Mouse (Mus musculus) liver, postnatal 0 days (tissue): Measurements from ENCODE around the gene Paqr5. TPM values are rescaled to one million over a fixed set of nuclear protein-coding genes. Genes with fewer than 3 reads are reported as not detected.

ENCODE experiments used
- ATAC-seq: fragments of 200-750 bp; cut with Nextera tagmentation; 2 replicates; pipeline ENCODE4 v1.8.0; 2017; ENCODE audit warnings: mild to moderate bottlenecking, moderate library complexity
- DNase-seq: peaks from one replicate; pipeline ENCODE4 v3.0.0-alpha.2; 2016
- H3K27ac ChIP-seq: fragments of 300-500 bp; sonication (generic); 2 replicates; pipeline ENCODE4 v1.5.1; 2014; ENCODE audit warnings: antibody characterized with exemption, moderate library complexity, mild to moderate bottlenecking, low read depth
- H3K27me3 ChIP-seq: fragments of 300-500 bp; sonication (generic); 2 replicates; pipeline ENCODE4 v1.6.1; 2014; ENCODE audit warnings: low read length, control low read depth, mixed read lengths; ENCODE audit not compliant: insufficient read depth
- H3K36me3 ChIP-seq: fragments of 300-500 bp; sonication (generic); replicated peaks from 2 replicates; pipeline ENCODE4 v1.6.1; 2014; ENCODE audit warnings: mild to moderate bottlenecking, control low read depth, low read length, moderate library complexity, mixed read lengths; ENCODE audit not compliant: insufficient read depth
- H3K4me1 ChIP-seq: fragments of 300-500 bp; sonication (generic); 2 replicates; pipeline ENCODE4 v1.6.1; 2014; ENCODE audit warnings: antibody characterized with exemption, mild to moderate bottlenecking, control low read depth; ENCODE audit not compliant: insufficient read depth
- H3K4me2 ChIP-seq: fragments of 300-500 bp; sonication (generic); 2 replicates; pipeline ENCODE4 v1.6.1; 2014; ENCODE audit warnings: low read depth, mild to moderate bottlenecking, low read length, moderate library complexity, mixed read lengths
- H3K4me3 ChIP-seq: fragments of 300-500 bp; sonication (generic); 2 replicates; pipeline ENCODE4 v1.5.1; 2014; ENCODE audit warnings: low read depth, low read length
- H3K9ac ChIP-seq: fragments of 300-500 bp; sonication (generic); replicated peaks from 2 replicates; pipeline ENCODE4 v1.6.1; 2014; ENCODE audit warnings: mild to moderate bottlenecking, moderate library complexity
- H3K9me3 ChIP-seq: fragments of 300-500 bp; sonication (generic); 2 replicates; pipeline ENCODE4 v1.6.1; 2016; ENCODE audit warnings: mild to moderate bottlenecking, control low read depth, low read length, mixed read lengths
- CTCF ChIP-seq: sonication (generic); IDR thresholded peaks from 2 replicates; pipeline ENCODE4 v1.5.1; 2016; ENCODE audit warnings: antibody characterized with exemption, low read depth
- EP300 ChIP-seq: IDR thresholded peaks from 2 replicates; pipeline ENCODE4 v1.6.1; 2016; ENCODE audit warnings: antibody characterized with exemption, low read depth, mild to moderate bottlenecking
- WGBS: fragments of 180-500 bp; shearing (Covaris S2); extraction: QIAGEN DNeasy Blood & Tissue Kit; methylation state at CpG from one replicate; pipeline ENCODE4 v1.1.7; 2014; ENCODE audit not compliant: insufficient replicate concordance; 5-methylcytosine and 5-hydroxymethylcytosine counted together
- polyA plus RNA-seq: library from polyadenylated mRNA; unstranded; fragments of >200 nt; fragmentation: Nextera tagmentation; extraction: Ambion mirVana; gene quantifications from 2 replicates; pipeline ENCODE4 v1.2.1, GENCODE M21; 2015

Paqr5 gene
- polyA plus RNA-seq, 1 experiment from 2014 or later: 0.16 TPM

- Histone ChIP-seq H3K9me3 (no peaks in the 10 kb centered on the region), H3K27me3 (no peaks in the 10 kb centered on the region), H3K4me3 (peak overlapping the region; percentile 97), H3K36me3 (peaks cover 12% of the 10 kb centered on the region; the same call in 1 of the 2 replicates), H3K4me2 (peak overlapping the region; percentile 99), H3K4me1 (peaks cover 13% of the 10 kb centered on the region), H3K9ac (peak overlapping the region; percentile 88), H3K27ac (peak overlapping the region; percentile 82)
- ATAC-seq: peak; percentile 57
- DNase-seq: peak; percentile 53
- TF ChIP-seq EP300 (0 out of 2 replicates have a peak, but pooled peaks have one; percentile 47), CTCF (no peak)
- WGBS: under 1% methylated on average over 36 of the region's 38 CpGs
Measured at GRCm38 (mm10) chr9:61945973-61946611, 80.6 kb downstream of the Paqr5 start.

- ATAC-seq (no peak), DNase-seq (no peak)
- no peak overlapping the region for H3K27ac ChIP-seq
- H3K27me3 ChIP-seq: no peaks in the 10 kb centered on the region
- no peak overlapping the region for H3K4me2 ChIP-seq
- 61% methylated on average over 3 of the region's 3 CpGs for WGBS
- no peak overlapping the region for H3K4me3 ChIP-seq
- H3K36me3 ChIP-seq: peaks cover 51% of the 10 kb centered on the region
- TF ChIP-seq EP300 (peak; percentile 35; the same call in 1 of the 2 replicates), CTCF (no peak)
- no peak overlapping the region for H3K9ac ChIP-seq
- H3K9me3 ChIP-seq: no peaks in the 10 kb centered on the region
- H3K4me1 ChIP-seq: 0 out of 2 replicates have a peak, but pooled peaks cover 3% of the 10 kb centered on the region
Measured at GRCm38 (mm10) chr9:61941054-61941453, 85.6 kb downstream of the Paqr5 start.

- H3K36me3 ChIP-seq: peaks cover 86% of the 10 kb centered on the region
- 63% methylated on average over 2 of the region's 2 CpGs for WGBS
Measured at GRCm38 (mm10) chr9:61933333-61933732, 93.3 kb downstream of the Paqr5 start.

GRCm38 (mm10) chr9:61932009-61932408 lies 94.6 kb downstream of the Paqr5 start:
- H3K36me3 ChIP-seq: peaks cover 87% of the 10 kb centered on the region
- no peaks in the 10 kb centered on the region for H3K9me3 ChIP-seq
- 41% methylated on average over 3 of the region's 3 CpGs for WGBS
- no peak overlapping the region for H3K27ac ChIP-seq
- H3K27me3 ChIP-seq: no peaks in the 10 kb centered on the region
- no peak overlapping the region for H3K4me2 ChIP-seq
- H3K4me1 ChIP-seq: no peaks in the 10 kb centered on the region
- DNase-seq: no peak
- no peak overlapping the region for H3K4me3 ChIP-seq
- no peak overlapping the region for H3K9ac ChIP-seq
- no peak for ATAC-seq
- TF ChIP-seq CTCF (no peak), EP300 (no peak)

More at GRCm38 (mm10) chr9:61933333-61933732, 93.3 kb downstream of the Paqr5 start:
- no peaks in the 10 kb centered on the region for H3K9me3 ChIP-seq
- H3K27me3 ChIP-seq: no peaks in the 10 kb centered on the region
- ATAC-seq: no peak
- H3K27ac ChIP-seq: no peak overlapping the region
- DNase-seq: no peak
- no peak overlapping the region for H3K9ac ChIP-seq
- no peaks in the 10 kb centered on the region for H3K4me1 ChIP-seq
- TF ChIP-seq CTCF: no peak
- TF ChIP-seq EP300: no peak
- H3K4me2 ChIP-seq: no peak overlapping the region
- no peak overlapping the region for H3K4me3 ChIP-seq

GRCm38 (mm10) chr9:61925086-61925660 lies 101.5 kb downstream of the Paqr5 start:
- 47% methylated on average over 10 of the region's 10 CpGs for WGBS
- no peaks in the 10 kb centered on the region for H3K9me3 ChIP-seq
- H3K27ac ChIP-seq: no peak overlapping the region
- no peaks in the 10 kb centered on the region for H3K27me3 ChIP-seq
- DNase-seq: no peak
- H3K4me1 ChIP-seq: no peaks in the 10 kb centered on the region
- no peak overlapping the region for H3K9ac ChIP-seq
- no peak for TF ChIP-seq EP300
- no peak for TF ChIP-seq CTCF
- H3K4me3 ChIP-seq: no peak overlapping the region
- no peak for ATAC-seq
- H3K4me2 ChIP-seq: no peak overlapping the region
- H3K36me3 ChIP-seq: peaks cover 92% of the 10 kb centered on the region

GRCm38 (mm10) chr9:61920331-61920730 lies 106.3 kb downstream of the Paqr5 start:
- H3K27me3 ChIP-seq: no peaks in the 10 kb centered on the region
- ATAC-seq: no peak
- 57% methylated on average over 6 of the region's 6 CpGs for WGBS
- no peak for DNase-seq
- no peak overlapping the region for H3K27ac ChIP-seq
- H3K4me2 ChIP-seq: no peak overlapping the region
- no peak overlapping the region for H3K4me3 ChIP-seq
- TF ChIP-seq EP300 (no peak), CTCF (no peak)
- H3K9ac ChIP-seq: no peak overlapping the region
- no peaks in the 10 kb centered on the region for H3K9me3 ChIP-seq
- peaks cover 73% of the 10 kb centered on the region for H3K36me3 ChIP-seq
- no peaks in the 10 kb centered on the region; the same call in 1 of the 2 replicates for H3K4me1 ChIP-seq
